Comparison of ENCODE assay signal across 17 mouse cellular contexts in the genomic region with DNA sequence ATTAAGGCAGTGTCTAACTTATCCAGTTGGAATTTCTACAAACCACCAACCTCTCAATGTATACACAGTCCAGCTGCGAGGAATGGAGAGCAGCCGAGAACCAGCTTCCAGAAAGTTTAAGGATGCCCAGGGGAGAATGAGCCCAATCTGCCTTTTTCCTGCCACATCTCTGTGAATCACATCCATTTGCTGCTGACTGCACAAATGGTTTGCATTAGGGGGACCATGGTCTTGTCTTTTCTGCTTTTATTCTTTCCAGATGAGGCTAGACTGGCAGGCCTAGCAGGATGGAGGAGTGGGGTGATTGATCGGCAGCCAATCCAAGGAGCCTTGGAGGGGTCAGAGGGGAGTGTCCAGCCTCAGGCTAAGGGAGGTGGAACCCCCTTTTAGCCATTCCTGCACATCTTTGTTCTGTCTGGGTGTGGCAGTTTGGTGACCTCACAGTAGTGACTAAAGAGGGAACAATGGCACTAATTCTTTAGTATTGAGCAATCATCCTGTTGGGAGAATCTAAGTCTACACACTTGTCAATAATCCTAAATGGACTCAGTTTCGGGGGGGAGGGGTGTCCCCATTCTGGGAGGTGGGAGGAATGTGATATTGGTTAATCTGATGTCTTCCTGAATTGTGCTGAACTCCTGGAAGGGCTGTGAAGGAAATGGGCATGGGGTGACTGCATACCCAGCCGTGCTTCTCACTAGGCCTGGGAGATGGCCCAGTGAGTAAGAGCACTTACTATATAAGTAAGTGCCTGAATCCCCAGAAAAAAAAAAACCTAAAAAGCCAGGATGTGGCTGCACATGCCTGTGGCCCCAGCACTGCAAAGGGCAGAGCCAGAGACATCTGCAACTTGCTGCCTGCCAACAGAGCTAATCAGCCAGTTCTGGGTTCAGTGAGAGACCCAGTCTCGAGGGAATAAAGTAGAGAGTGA. TPM values are rescaled to one million over a fixed set of nuclear protein-coding genes. Genes with fewer than 3 reads are reported as not detected.
DNase-seq lines count a peak whose midpoint lies in the region; ATAC-seq and TF ChIP-seq lines count a peak whose summit lies in the region.
"Had no signal": no experiment of that assay in that cellular context is flagged by ENCODE, and none has a peak within 500 bp of the region (broad histone marks: within the 10 kb centered on the region; RNA-seq: fewer than 3 reads in every experiment).

No protein-coding gene starts in this region.

- no peak for TF ChIP-seq CTCF in embryonic fibroblast, embryonic 13.5 days (IDR thresholded peaks at IDR 0.05; ENCODE audit: borderline replicate concordance, insufficient read depth, low read length)
- no peak for TF ChIP-seq CTCF in left cerebral cortex, adult 2 months (IDR thresholded peaks at IDR 0.05)

- H3K9ac ChIP-seq in neural tube, embryonic 15.5 days (replicated peaks): no peak overlapping the region
- H3K9ac ChIP-seq: heart, embryonic 13.5 days; hindbrain, embryonic 14.5 days; midbrain, embryonic 15.5 days; stomach, embryonic 15.5 days had no signal

- intact Hi-C loops in left cerebral cortex, adult 2 months (cut with DNase I): no loop called here

- no peak overlapping the region for H3K4me3 ChIP-seq in neural tube, embryonic 15.5 days (replicated peaks)
- no peak overlapping the region for H3K4me3 ChIP-seq in embryonic fibroblast, embryonic 13.5 days (ENCODE audit: insufficient read depth, low read length)
- H3K4me3 ChIP-seq in left cerebral cortex, adult 2 months: no peak overlapping the region
- H3K4me3 ChIP-seq: heart, embryonic 13.5 days; midbrain, embryonic 15.5 days; stomach, embryonic 15.5 days had no signal

- 0 out of 2 replicates have a peak, but pooled peaks cover 2% of the 10 kb centered on the region for H3K27me3 ChIP-seq in neural tube, embryonic 15.5 days (replicated peaks)
- H3K27me3 ChIP-seq: midbrain, embryonic 15.5 days; stomach, embryonic 15.5 days had no signal

- ATAC-seq in neural tube, embryonic 15.5 days (ENCODE audit: low FRiP score): no peak
- ATAC-seq: midbrain, embryonic 15.5 days had no signal

- peaks cover 27% of the 10 kb centered on the region for H3K4me1 ChIP-seq in neural tube, embryonic 15.5 days
- H3K4me1 ChIP-seq in embryonic fibroblast, embryonic 13.5 days (ENCODE audit: control insufficient read depth, insufficient read depth, low read length): peaks cover 18% of the 10 kb centered on the region
- H3K4me1 ChIP-seq: midbrain, embryonic 15.5 days had no signal

- WGBS in neural tube, embryonic 15.5 days: 64% methylated on average over 6 of the region's 6 CpGs

- TF ChIP-seq POLR2A in embryonic fibroblast, embryonic 13.5 days (IDR thresholded peaks at IDR 0.05; ENCODE audit: low read depth, low read length): peak; percentile 44; the same call in 1 of the 2 replicates

- DNase-seq in neural tube, embryonic 10.5 days (ENCODE audit: extremely low spot score, low spot score): peak; percentile 54
- peak; percentile 91 for DNase-seq in R1 (ENCODE audit: low read depth, low spot score)
- DNase-seq in skeletal muscle tissue, adult 2 months (ENCODE audit: low read depth, low spot score): peak; percentile 7
- no peak for DNase-seq in layer of hippocampus, postnatal 25 days (ENCODE audit: extremely low spot score in 1 of 2, low spot score in 1 of 2)
- no peak for DNase-seq in urinary bladder, adult 2 months (ENCODE audit: low spot score)
- DNase-seq in left cerebral cortex, adult 2 months (ENCODE audit: extremely low spot score in 1 of 2, low spot score in 2 of 2): no peak
- DNase-seq: adrenal gland, postnatal 10 days; kidney, adult 8-10 months; lung, postnatal 14 days had no signal

- no peak overlapping the region for H3K27ac ChIP-seq in neural tube, embryonic 15.5 days (replicated peaks)
- peak overlapping the region; percentile 100 for H3K27ac ChIP-seq in embryonic fibroblast, embryonic 13.5 days (ENCODE audit: insufficient read depth, low read length)
- H3K27ac ChIP-seq in left cerebral cortex, adult 2 months: no peak overlapping the region
- H3K27ac ChIP-seq: heart, embryonic 13.5 days; hindbrain, embryonic 14.5 days; midbrain, embryonic 15.5 days; stomach, embryonic 15.5 days had no signal

- no peaks in the 10 kb centered on the region for H3K36me3 ChIP-seq in neural tube, embryonic 15.5 days
- H3K36me3 ChIP-seq: heart, embryonic 13.5 days; midbrain, embryonic 15.5 days; stomach, embryonic 15.5 days had no signal

- no peak overlapping the region for H3K4me2 ChIP-seq in neural tube, embryonic 15.5 days
- H3K4me2 ChIP-seq: heart, embryonic 13.5 days; hindbrain, embryonic 14.5 days; midbrain, embryonic 15.5 days; stomach, embryonic 15.5 days had no signal

- H3K9me3 ChIP-seq in neural tube, embryonic 15.5 days (replicated peaks): no peaks in the 10 kb centered on the region
- H3K9me3 ChIP-seq: heart, embryonic 13.5 days; midbrain, embryonic 15.5 days; stomach, embryonic 15.5 days had no signal

RNA-seq across cellular contexts. Expression of a gene that starts 38.5 kb away (rescaled TPM):
- polyA plus RNA-seq in neural tube, embryonic 15.5 days (2015; fragmentation: Nextera tagmentation; extraction: Ambion mirVana): 405 and 485 TPM in 2 replicates
- polyA plus RNA-seq in embryonic fibroblast, embryonic 13.5 days (2011; ENCODE audit: insufficient read length, low read depth, missing spikeins): 344 and 514 TPM in 2 replicates
- 1 to 10 TPM; 1.3 to 1.7 TPM for total RNA-seq in layer of hippocampus, postnatal 25 days (2021)
- polyA plus RNA-seq in urinary bladder, adult 2 months (2012; rRNA removed): 0.08 and 0.15 TPM in 2 replicates
- 1 to 10 TPM; 1.4 to 2.9 TPM for total RNA-seq in left cerebral cortex, adult 2 months (2021)
- total RNA-seq: liver, adult 2 months; MEL had no signal
- polyA plus RNA-seq: liver, adult 2 months had no signal

Comparison
In these comparisons a context has a peak if more than half of its experiments do, and no peak if none do; other contexts are left out.
1. DNase-seq: peak in neural tube, embryonic 10.5 days (single experiment), R1 (single experiment) and skeletal muscle tissue, adult 2 months (single experiment); none in layer of hippocampus, postnatal 25 days (0 of 2), urinary bladder, adult 2 months (single experiment) and left cerebral cortex, adult 2 months (0 of 2).
2. RNA of a gene that starts 38.5 kb away (polyA plus RNA-seq): 344 to 514 TPM in embryonic fibroblast, embryonic 13.5 days and 405 to 485 TPM in neural tube, embryonic 15.5 days; 0.08 to 0.15 TPM in urinary bladder, adult 2 months; every median in the first group is over 100 times any median in the second.